Comparison of ENCODE assay signal across 22 mouse cellular contexts in the genomic region with DNA sequence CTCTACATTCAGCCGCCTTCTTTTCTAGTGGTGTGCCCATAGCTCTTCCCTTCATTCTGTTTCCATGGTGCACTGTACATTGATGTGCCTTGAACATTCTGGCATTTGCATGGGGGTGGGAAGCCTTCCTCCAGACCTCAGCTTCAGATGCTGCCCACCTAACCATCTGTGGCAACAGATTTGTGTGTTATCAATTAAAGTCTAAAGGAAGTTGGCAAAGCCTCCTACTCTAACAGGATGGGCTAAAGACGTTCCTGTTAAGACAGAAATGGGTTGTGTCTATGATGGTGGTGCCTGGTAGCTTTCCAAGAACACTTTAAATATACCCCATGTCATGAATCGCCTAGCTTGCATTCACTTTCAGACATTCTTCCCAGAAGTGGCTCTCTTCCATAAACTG.
DNase-seq lines count a peak whose midpoint lies in the region; ATAC-seq and TF ChIP-seq lines count a peak whose summit lies in the region.
"Had no signal": no experiment of that assay in that cellular context is flagged by ENCODE, and none has a peak within 500 bp of the region (broad histone marks: within the 10 kb centered on the region; RNA-seq: fewer than 3 reads in every experiment).

No protein-coding gene starts in this region.

- no peaks in the 10 kb centered on the region for H3K4me1 ChIP-seq in forebrain, embryonic 14.5 days (ENCODE audit: control insufficient read depth, insufficient read depth, low read length)
- no peaks in the 10 kb centered on the region for H3K4me1 ChIP-seq in forebrain, embryonic 11.5 days (replicated peaks; ENCODE audit: control insufficient read depth, insufficient read depth, low read length)
- H3K4me1 ChIP-seq in kidney, adult 2 months (ENCODE audit: control insufficient read depth, insufficient read depth, low read length): no peaks in the 10 kb centered on the region
- H3K4me1 ChIP-seq: heart, embryonic 12.5 days; lung, embryonic 15.5 days; midbrain, embryonic 12.5 days; stomach, embryonic 15.5 days had no signal

- no peak for ATAC-seq in forebrain, embryonic 14.5 days
- ATAC-seq in forebrain, embryonic 11.5 days (replicated peaks; ENCODE audit: low FRiP score): no peak
- ATAC-seq: inflammation-experienced regulatory T-cells, adult 6 months; Patski had no signal

- H3K4me2 ChIP-seq in forebrain, embryonic 14.5 days (ENCODE audit: low read length): no peak overlapping the region
- no peak overlapping the region for H3K4me2 ChIP-seq in forebrain, embryonic 11.5 days (ENCODE audit: low read depth, low read length, severe bottlenecking)
- H3K4me2 ChIP-seq: heart, embryonic 12.5 days; liver, embryonic 11.5 days; lung, embryonic 15.5 days; midbrain, embryonic 12.5 days; stomach, embryonic 15.5 days had no signal

- H3K27me3 ChIP-seq in forebrain, embryonic 14.5 days (replicated peaks; ENCODE audit: control insufficient read depth, insufficient read depth, low read length): no peaks in the 10 kb centered on the region
- H3K27me3 ChIP-seq in forebrain, embryonic 11.5 days (ENCODE audit: control insufficient read depth, insufficient read depth, low read length): no peaks in the 10 kb centered on the region
- no peaks in the 10 kb centered on the region for H3K27me3 ChIP-seq in kidney, adult 2 months (replicated peaks; ENCODE audit: control insufficient read depth, insufficient read depth, low read length)
- H3K27me3 ChIP-seq: CH12.LX; heart, embryonic 12.5 days; lung, embryonic 15.5 days; midbrain, embryonic 12.5 days; Patski; stomach, embryonic 15.5 days had no signal

- no peaks in the 10 kb centered on the region for H3K9me3 ChIP-seq in forebrain, embryonic 14.5 days (replicated peaks; ENCODE audit: control insufficient read depth, low read length)
- H3K9me3 ChIP-seq in forebrain, embryonic 11.5 days (ENCODE audit: control insufficient read depth, low read length): no peaks in the 10 kb centered on the region
- H3K9me3 ChIP-seq: heart, embryonic 12.5 days; lung, embryonic 15.5 days; midbrain, embryonic 12.5 days; stomach, embryonic 15.5 days had no signal

- H3K36me3 ChIP-seq in forebrain, embryonic 14.5 days (ENCODE audit: control insufficient read depth, insufficient read depth, low read length): no peaks in the 10 kb centered on the region
- no peaks in the 10 kb centered on the region for H3K36me3 ChIP-seq in forebrain, embryonic 11.5 days (ENCODE audit: control insufficient read depth, insufficient read depth, low read length)
- H3K36me3 ChIP-seq in kidney, adult 2 months (ENCODE audit: control insufficient read depth, insufficient read depth, low read length): no peaks in the 10 kb centered on the region
- H3K36me3 ChIP-seq: heart, embryonic 12.5 days; lung, embryonic 15.5 days; midbrain, embryonic 12.5 days; stomach, embryonic 15.5 days had no signal

- no peak overlapping the region for H3K27ac ChIP-seq in forebrain, embryonic 14.5 days (ENCODE audit: low read depth, low read length)
- no peak overlapping the region for H3K27ac ChIP-seq in forebrain, embryonic 11.5 days (ENCODE audit: low read depth, low read length)
- peak overlapping the region; percentile 66 for H3K27ac ChIP-seq in layer of hippocampus, adult 2 months
- H3K27ac ChIP-seq in kidney, adult 2 months (ENCODE audit: insufficient read depth, low read depth, low read length): no peak overlapping the region
- H3K27ac ChIP-seq: lung, embryonic 15.5 days; midbrain, embryonic 12.5 days; stomach, embryonic 15.5 days had no signal

- H3K9ac ChIP-seq in forebrain, embryonic 14.5 days (ENCODE audit: low read length): no peak overlapping the region
- H3K9ac ChIP-seq in forebrain, embryonic 11.5 days (ENCODE audit: low read length): no peak overlapping the region
- H3K9ac ChIP-seq: heart, embryonic 12.5 days; lung, embryonic 15.5 days; midbrain, embryonic 12.5 days; stomach, embryonic 15.5 days had no signal

- TF ChIP-seq POLR2A in kidney, adult 2 months (IDR thresholded peaks at IDR 0.05; ENCODE audit: low read depth, low read length): no peak

- 89% methylated on average over 3 of the region's 3 CpGs for WGBS in forebrain, embryonic 14.5 days
- WGBS in forebrain, embryonic 11.5 days: 93% methylated on average over 3 of the region's 3 CpGs
- WGBS in kidney, adult 2 months: 87% methylated on average over 3 of the region's 3 CpGs

- no peak overlapping the region for H3K4me3 ChIP-seq in forebrain, embryonic 14.5 days (ENCODE audit: low read depth, low read length)
- H3K4me3 ChIP-seq in forebrain, embryonic 11.5 days (ENCODE audit: low read depth, low read length): no peak overlapping the region
- no peak overlapping the region for H3K4me3 ChIP-seq in layer of hippocampus, adult 2 months
- no peak overlapping the region for H3K4me3 ChIP-seq in kidney, adult 2 months (ENCODE audit: insufficient read depth, low read depth, low read length)
- H3K4me3 ChIP-seq: heart, embryonic 12.5 days; lung, embryonic 15.5 days; midbrain, embryonic 12.5 days; myocyte; stomach, embryonic 15.5 days had no signal

- no peak for TF ChIP-seq CTCF in layer of hippocampus, adult 2 months (conservative IDR thresholded peaks at IDR 0.05)
- no peak for TF ChIP-seq CTCF in kidney, adult 2 months (conservative IDR thresholded peaks at IDR 0.05; ENCODE audit: insufficient read depth, insufficient read length, low read depth, low read length)

- peak; percentile 41 for DNase-seq in forebrain, embryonic 14.5 days (ENCODE audit: low spot score)
- no peak for DNase-seq in forebrain, embryonic 11.5 days (ENCODE audit: low spot score)
- DNase-seq in layer of hippocampus, adult 2 months (ENCODE audit: low spot score in 2 of 2): peak; percentile 67 to 90
- DNase-seq in left cerebral cortex, adult 9 months (ENCODE audit: low spot score in 2 of 2): peak; percentile 69 to 84
- peak; percentile 66 to 85 for DNase-seq in right cerebral cortex, postnatal 36 days (ENCODE audit: low spot score in 2 of 2)
- DNase-seq in lung, postnatal 4 days: no peak
- no peak for DNase-seq in kidney, adult 2 months
- no peak for DNase-seq in kidney, adult 8-10 months
- DNase-seq: cerebellum, postnatal 14 days; gastrocnemius, postnatal 25 days; heart, postnatal 4 days; kidney, postnatal 4 days; thymus, postnatal 36 days had no signal

Comparison
In these comparisons a context has a peak if more than half of its experiments do, and no peak if none do; other contexts are left out.
1. DNase-seq: peak in forebrain, embryonic 14.5 days (single experiment), layer of hippocampus, adult 2 months (2 of 2), left cerebral cortex, adult 9 months (2 of 2) and right cerebral cortex, postnatal 36 days (2 of 2); none in forebrain, embryonic 11.5 days (single experiment), lung, postnatal 4 days (0 of 2), kidney, adult 2 months (single experiment) and kidney, adult 8-10 months (0 of 2).